Mouse (Mus musculus) left cerebral cortex, adult 18-20 months (tissue): ENCODE data around the gene Sh2b3. TPM values are rescaled to one million over a fixed set of nuclear protein-coding genes. Genes with fewer than 3 reads are reported as not detected.
"Not testable (repeated sequence)": the region's sequence is repeated elsewhere in the genome, so short reads cannot be mapped to it uniquely, and the experiment has no call there.

Source experiments
- DNase-seq, 2 experiments: peaks; one replicate each; pipeline ENCODE4 v3.0.0; 2021 to 2022; ENCODE audit warnings: low spot score in 2 of 2, mixed read lengths in 1 of 2
- long read RNA-seq, 2 experiments: library from polyadenylated mRNA; stranded (forward); transcript quantifications; one replicate each; pipeline ENCODE4 v2.0.0; 2021
- total RNA-seq, 2 experiments: library from RNA; stranded (reverse); gene quantifications; 2 replicates each; pipeline ENCODE4 v1.2.3; 2021

The Sh2b3 gene
- 10 to 100 TPM; 24.3 to 26.4 TPM for total RNA-seq
- long read RNA-seq, experiment 1, full-length matches to known transcripts: 26 of 40 reads
- long read RNA-seq, experiment 1, partial matches to known transcripts: 2 of 40 reads
- long read RNA-seq, experiment 1, other reads (novel, unspliced or antisense): 12 of 40 reads
- long read RNA-seq, experiment 2, full-length matches to known transcripts: 16 of 22 reads
- long read RNA-seq, experiment 2, partial matches to known transcripts: 4 of 22 reads
- long read RNA-seq, experiment 2, other reads (novel, unspliced or antisense): 2 of 22 reads

GRCm38 (mm10) chr5:121837441-121838340 is at the start of gene Sh2b3:
Gene Sh2b3, minus strand, starts transcription at chr5:121837646.
- DNase-seq: peak in 1 of 2 experiments; percentile 43

GRCm38 (mm10) chr5:121883356-121883755 is 45.9 kb upstream of the Sh2b3 start:
- no peak for DNase-seq

- peak in 1 of 2 experiments; percentile 43 for DNase-seq
Measured at GRCm38 (mm10) chr5:121879211-121879610, 41.8 kb upstream of the Sh2b3 start.

GRCm38 (mm10) chr5:121878703-121879102 is 41.3 kb upstream of the Sh2b3 start:
- DNase-seq: no peak

- DNase-seq: no peak
Measured at GRCm38 (mm10) chr5:121876901-121877300, 39.5 kb upstream of the Sh2b3 start.

GRCm38 (mm10) chr5:121875041-121875440 is 37.6 kb upstream of the Sh2b3 start:
- no peak for DNase-seq

- DNase-seq: peak; percentile 83 to 90
Measured at GRCm38 (mm10) chr5:121872158-121872557, 34.7 kb upstream of the Sh2b3 start.

- DNase-seq: no peak
Measured at GRCm38 (mm10) chr5:121871515-121872030, 34.1 kb upstream of the Sh2b3 start.

- no peak for DNase-seq
Measured at GRCm38 (mm10) chr5:121870832-121871231, 33.4 kb upstream of the Sh2b3 start.

GRCm38 (mm10) chr5:121867963-121868362 is 30.5 kb upstream of the Sh2b3 start:
- no peak for DNase-seq

GRCm38 (mm10) chr5:121864330-121864729 is 26.9 kb upstream of the Sh2b3 start:
- DNase-seq: no peak

GRCm38 (mm10) chr5:121861964-121862363 is 24.5 kb upstream of the Sh2b3 start:
- no peak for DNase-seq

GRCm38 (mm10) chr5:121858427-121858826 is 21.0 kb upstream of the Sh2b3 start:
- DNase-seq: no peak

GRCm38 (mm10) chr5:121856740-121857139 is 19.3 kb upstream of the Sh2b3 start:
- DNase-seq: no peak

- DNase-seq: no peak
Measured at GRCm38 (mm10) chr5:121854768-121855167, 17.3 kb upstream of the Sh2b3 start.

- no peak for DNase-seq
Measured at GRCm38 (mm10) chr5:121853368-121854051, 16.1 kb upstream of the Sh2b3 start.

GRCm38 (mm10) chr5:121849478-121850349 is 12.3 kb upstream of the Sh2b3 start:
- no peak for DNase-seq

GRCm38 (mm10) chr5:121848743-121849142 is 11.3 kb upstream of the Sh2b3 start, which contains the start of gene Pheta1:
Gene Pheta1, plus strand, starts transcription at chr5:121848984.
- peak; percentile 90 to 92 for DNase-seq

GRCm38 (mm10) chr5:121848035-121848519 is 10.6 kb upstream of the Sh2b3 start:
- peak in 1 of 2 experiments; percentile 52 for DNase-seq

GRCm38 (mm10) chr5:121847269-121847668 is 9.8 kb upstream of the Sh2b3 start:
- DNase-seq: not testable (repeated sequence)
